Mouse (Mus musculus) embryonic fibroblast, embryonic 13.5 days (primary cell): ENCODE measurements around the gene Cux2.

Experiments used
- CTCF ChIP-seq: IDR thresholded peaks from 2 replicates; pipeline ENCODE4 v1.5.1; 2011; ENCODE audit warnings: mild to moderate bottlenecking, control low read depth, low read length, moderate library complexity, borderline replicate concordance; ENCODE audit not compliant: insufficient read depth
- POLR2A ChIP-seq: IDR thresholded peaks from 2 replicates; pipeline ENCODE4 v1.6.1; 2011; ENCODE audit warnings: low read depth, mild to moderate bottlenecking, control low read depth, low read length, moderate library complexity

DNA sequence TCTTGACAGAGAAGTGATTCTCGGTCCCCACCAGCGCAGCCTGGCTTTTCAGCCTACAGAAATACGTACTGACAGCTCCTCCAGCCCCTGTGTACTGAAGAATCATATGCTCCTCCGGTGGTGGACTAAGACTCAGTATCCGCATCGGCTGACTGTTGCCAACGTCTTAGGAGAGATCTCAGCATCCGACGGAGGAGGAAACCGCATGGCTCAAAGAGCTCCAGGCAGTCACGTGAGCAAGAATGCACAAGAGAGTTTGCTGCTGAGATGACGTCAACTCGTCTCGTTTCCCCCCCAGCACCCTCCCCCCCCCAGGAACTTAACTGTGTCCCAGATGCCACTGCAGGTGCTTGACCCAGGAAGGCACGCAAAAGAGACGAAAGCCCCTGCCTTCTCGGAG is 34.8 kb downstream of the Cux2 start:
- no peak for TF ChIP-seq POLR2A
- no peak for TF ChIP-seq CTCF
